Mouse (Mus musculus): ENCODE results near the gene Sorbs1. TPM values are rescaled to one million over a fixed set of nuclear protein-coding genes. Genes with fewer than 3 reads are reported as not detected.
A peak's percentile ranks its signal among the peaks of the same experiment; 100 is the strongest.

The Sorbs1 gene
- polyA plus RNA-seq, 1 experiment from 2014 or later: 46.5 TPM

GRCm38 (mm10) chr19:40348652-40349051 is 164.9 kb downstream of the Sorbs1 start:
- ATAC-seq (replicated peaks; ENCODE audit: low FRiP score, low read depth) (no peak), DNase-seq (ENCODE audit: low spot score) (no peak)
- no peak for TF ChIP-seq CTCF (IDR thresholded peaks at IDR 0.05; ENCODE audit: low read depth)
- H3K4me3 ChIP-seq (replicated peaks; ENCODE audit: low read depth, low read length): no peak overlapping the region
- no peak overlapping the region for H3K27ac ChIP-seq
- H3K4me1 ChIP-seq (replicated peaks; ENCODE audit: insufficient read depth, low read length): no peaks in the 10 kb centered on the region
- no peaks in the 10 kb centered on the region for H3K9me3 ChIP-seq (replicated peaks; ENCODE audit: low read length)
- H3K4me2 ChIP-seq (ENCODE audit: low read length): no peak overlapping the region
- H3K9ac ChIP-seq (ENCODE audit: low read depth, low read length): no peak overlapping the region
- 52% methylated on average over 2 of the region's 2 CpGs for WGBS
- H3K27me3 ChIP-seq (ENCODE audit: insufficient read depth, low read length): no peaks in the 10 kb centered on the region
- H3K36me3 ChIP-seq (ENCODE audit: insufficient read depth, low read length): 0 out of 2 replicates have a peak, but pooled peaks cover 8% of the 10 kb centered on the region

- Histone ChIP-seq H3K27ac (no peak overlapping the region), H3K27me3 (ENCODE audit: insufficient read depth, low read length) (no peaks in the 10 kb centered on the region)
Observed at GRCm38 (mm10) chr19:40348175-40348574, 165.4 kb downstream of the Sorbs1 start.

GRCm38 (mm10) chr19:40346908-40347307 is 166.7 kb downstream of the Sorbs1 start:
- DNase-seq (ENCODE audit: low spot score) (no peak), ATAC-seq (replicated peaks; ENCODE audit: low FRiP score, low read depth) (no peak)
- H3K9ac ChIP-seq (ENCODE audit: low read depth, low read length): no peak overlapping the region
- no peak overlapping the region for H3K27ac ChIP-seq
- H3K4me2 ChIP-seq (ENCODE audit: low read length): no peak overlapping the region
- no peak for TF ChIP-seq CTCF (IDR thresholded peaks at IDR 0.05; ENCODE audit: low read depth)
- no peaks in the 10 kb centered on the region for H3K27me3 ChIP-seq (ENCODE audit: insufficient read depth, low read length)
- WGBS: 71% methylated on average over 3 of the region's 3 CpGs
- H3K4me3 ChIP-seq (replicated peaks; ENCODE audit: low read depth, low read length): no peak overlapping the region
- H3K4me1 ChIP-seq (replicated peaks; ENCODE audit: insufficient read depth, low read length): no peaks in the 10 kb centered on the region
- H3K36me3 ChIP-seq (ENCODE audit: insufficient read depth, low read length): 0 out of 2 replicates have a peak, but pooled peaks cover 8% of the 10 kb centered on the region
- no peaks in the 10 kb centered on the region for H3K9me3 ChIP-seq (replicated peaks; ENCODE audit: low read length)

More at GRCm38 (mm10) chr19:40348175-40348574, 165.4 kb downstream of the Sorbs1 start:
- no peak overlapping the region for H3K9ac ChIP-seq (ENCODE audit: low read depth, low read length)
- no peak for TF ChIP-seq CTCF (IDR thresholded peaks at IDR 0.05; ENCODE audit: low read depth)
- no peak overlapping the region for H3K4me3 ChIP-seq (replicated peaks; ENCODE audit: low read depth, low read length)
- no peak overlapping the region for H3K4me2 ChIP-seq (ENCODE audit: low read length)
- no peak for ATAC-seq (replicated peaks; ENCODE audit: low FRiP score, low read depth)
- H3K4me1 ChIP-seq (replicated peaks; ENCODE audit: insufficient read depth, low read length): no peaks in the 10 kb centered on the region
- 0 out of 2 replicates have a peak, but pooled peaks cover 8% of the 10 kb centered on the region for H3K36me3 ChIP-seq (ENCODE audit: insufficient read depth, low read length)
- no peaks in the 10 kb centered on the region for H3K9me3 ChIP-seq (replicated peaks; ENCODE audit: low read length)
- DNase-seq (ENCODE audit: low spot score): no peak
- 80% methylated on average over 7 of the region's 7 CpGs for WGBS

- ATAC-seq (replicated peaks; ENCODE audit: low FRiP score, low read depth) (no peak; the same call in 1 of the 2 replicates), DNase-seq (ENCODE audit: low spot score) (peak; percentile 79)
- H3K4me3 ChIP-seq (replicated peaks; ENCODE audit: low read depth, low read length): no peak overlapping the region
- no peaks in the 10 kb centered on the region for H3K9me3 ChIP-seq (replicated peaks; ENCODE audit: low read length)
- no peaks in the 10 kb centered on the region for H3K4me1 ChIP-seq (replicated peaks; ENCODE audit: insufficient read depth, low read length)
- H3K4me2 ChIP-seq (ENCODE audit: low read length): no peak overlapping the region
- H3K27me3 ChIP-seq (ENCODE audit: insufficient read depth, low read length): no peaks in the 10 kb centered on the region
- H3K27ac ChIP-seq: peak overlapping the region; percentile 48
- 0 out of 2 replicates have a peak, but pooled peaks cover 8% of the 10 kb centered on the region for H3K36me3 ChIP-seq (ENCODE audit: insufficient read depth, low read length)
- no peak for TF ChIP-seq CTCF (IDR thresholded peaks at IDR 0.05; ENCODE audit: low read depth)
- no peak overlapping the region for H3K9ac ChIP-seq (ENCODE audit: low read depth, low read length)
- 55% methylated on average over 5 of the region's 5 CpGs for WGBS
Observed at GRCm38 (mm10) chr19:40346232-40346844, 167.2 kb downstream of the Sorbs1 start.

- 37% methylated on average over 5 of the region's 5 CpGs for WGBS
- no peaks in the 10 kb centered on the region for H3K27me3 ChIP-seq (ENCODE audit: insufficient read depth, low read length)
- no peak overlapping the region for H3K9ac ChIP-seq (ENCODE audit: low read depth, low read length)
- TF ChIP-seq CTCF (IDR thresholded peaks at IDR 0.05; ENCODE audit: low read depth): peak; percentile 81
- ATAC-seq (replicated peaks; ENCODE audit: low FRiP score, low read depth): no peak
- no peak overlapping the region for H3K4me2 ChIP-seq (ENCODE audit: low read length)
- no peak overlapping the region for H3K4me3 ChIP-seq (replicated peaks; ENCODE audit: low read depth, low read length)
- 0 out of 2 replicates have a peak, but pooled peaks cover 8% of the 10 kb centered on the region for H3K36me3 ChIP-seq (ENCODE audit: insufficient read depth, low read length)
- peak; percentile 72 for DNase-seq (ENCODE audit: low spot score)
- H3K4me1 ChIP-seq (replicated peaks; ENCODE audit: insufficient read depth, low read length): no peaks in the 10 kb centered on the region
- H3K9me3 ChIP-seq (replicated peaks; ENCODE audit: low read length): no peaks in the 10 kb centered on the region
- peak overlapping the region; percentile 48 for H3K27ac ChIP-seq
Observed at GRCm38 (mm10) chr19:40345684-40346083, 167.9 kb downstream of the Sorbs1 start.

- peak; percentile 86 for TF ChIP-seq CTCF (IDR thresholded peaks at IDR 0.05; ENCODE audit: low read depth)
- H3K4me2 ChIP-seq (ENCODE audit: low read length): no peak overlapping the region
- 10% methylated on average over 5 of the region's 5 CpGs for WGBS
- H3K9me3 ChIP-seq (replicated peaks; ENCODE audit: low read length): no peaks in the 10 kb centered on the region
- no peaks in the 10 kb centered on the region for H3K27me3 ChIP-seq (ENCODE audit: insufficient read depth, low read length)
- no peak overlapping the region for H3K27ac ChIP-seq
- H3K4me3 ChIP-seq (replicated peaks; ENCODE audit: low read depth, low read length): no peak overlapping the region
- H3K4me1 ChIP-seq (replicated peaks; ENCODE audit: insufficient read depth, low read length): no peaks in the 10 kb centered on the region
- ATAC-seq (replicated peaks; ENCODE audit: low FRiP score, low read depth) (peak; percentile 57; the same call in 1 of the 2 replicates), DNase-seq (ENCODE audit: low spot score) (peak; percentile 87)
- no peak overlapping the region for H3K9ac ChIP-seq (ENCODE audit: low read depth, low read length)
- H3K36me3 ChIP-seq (ENCODE audit: insufficient read depth, low read length): no peaks in the 10 kb centered on the region
Observed at GRCm38 (mm10) chr19:40343018-40343417, 170.6 kb downstream of the Sorbs1 start.
